Mouse (Mus musculus) urinary bladder, postnatal 25 days (tissue): ENCODE data around the gene Vmn2r92.
"Not testable (repeated sequence)": the region's sequence is repeated elsewhere in the genome, so short reads cannot be mapped to it uniquely, and the experiment has no call there.

Source experiments
- DNase-seq: peaks from one replicate; pipeline ENCODE4 v3.0.0; 2022; ENCODE audit warnings: low spot score

The Vmn2r92 gene

DNA sequence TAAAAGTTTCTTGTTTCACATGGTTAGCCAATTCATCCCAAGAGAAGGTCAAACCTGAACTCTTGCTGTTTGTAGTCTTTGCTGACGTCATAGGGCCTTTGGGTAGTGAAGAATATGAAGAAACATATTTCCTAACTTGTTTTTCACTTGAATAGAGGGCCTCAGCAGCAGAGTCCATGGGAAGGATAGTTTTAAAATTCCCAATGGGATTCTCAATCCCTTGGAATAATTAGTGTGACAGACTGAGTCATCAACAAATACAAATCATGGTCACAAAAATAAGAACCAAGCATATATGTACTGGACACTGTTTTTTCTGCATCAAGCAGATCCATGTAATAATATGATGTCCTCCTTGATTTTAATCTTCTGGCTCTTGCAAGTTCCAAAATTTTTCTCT, at the start of gene Vmn2r92:
Gene Vmn2r92 (plus strand): TSS at position 301 of the 400 bp plus-strand sequence.
- not testable (repeated sequence) for DNase-seq

DNA sequence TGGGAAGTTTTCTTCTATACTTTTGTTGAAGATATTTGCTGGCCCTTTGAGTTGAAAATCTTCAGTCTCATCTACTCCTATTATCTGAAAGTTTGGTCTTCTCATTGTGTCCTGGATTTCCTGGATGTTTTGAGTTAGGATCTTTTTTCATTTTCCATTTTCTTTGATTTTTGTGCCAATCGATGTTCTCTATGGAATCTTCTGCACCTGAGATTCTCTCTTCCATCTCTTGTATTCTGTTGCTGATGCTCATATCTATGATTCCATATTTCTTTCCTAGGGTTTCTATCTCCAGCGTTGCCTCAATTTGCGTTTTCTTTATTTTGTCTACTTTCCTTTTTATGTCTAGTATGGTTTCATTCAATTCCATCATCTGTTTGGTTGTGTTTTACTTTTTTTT, 49.4 kb upstream of the Vmn2r92 start:
- DNase-seq: not testable (repeated sequence)

DNA sequence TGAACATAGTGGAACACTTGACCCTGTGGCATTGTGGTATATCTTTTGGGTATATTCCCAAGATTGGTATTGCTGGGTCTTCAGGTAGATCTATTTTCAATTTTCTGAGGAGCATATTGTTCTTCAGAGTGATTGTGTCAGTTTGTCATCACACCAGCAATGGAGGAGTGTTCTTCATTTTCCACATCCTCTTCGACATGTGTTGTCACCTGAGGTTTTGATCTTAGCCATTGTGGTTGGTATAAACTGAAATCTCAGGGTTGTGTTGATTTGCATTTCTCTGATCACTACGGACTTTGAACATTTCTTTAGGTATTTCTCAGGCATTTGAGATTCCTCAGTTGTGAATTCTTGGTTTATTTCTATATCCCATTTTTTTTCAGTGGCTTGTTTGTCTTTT, 9.5 kb downstream of the Vmn2r92 start:
- DNase-seq: not testable (repeated sequence)

DNA sequence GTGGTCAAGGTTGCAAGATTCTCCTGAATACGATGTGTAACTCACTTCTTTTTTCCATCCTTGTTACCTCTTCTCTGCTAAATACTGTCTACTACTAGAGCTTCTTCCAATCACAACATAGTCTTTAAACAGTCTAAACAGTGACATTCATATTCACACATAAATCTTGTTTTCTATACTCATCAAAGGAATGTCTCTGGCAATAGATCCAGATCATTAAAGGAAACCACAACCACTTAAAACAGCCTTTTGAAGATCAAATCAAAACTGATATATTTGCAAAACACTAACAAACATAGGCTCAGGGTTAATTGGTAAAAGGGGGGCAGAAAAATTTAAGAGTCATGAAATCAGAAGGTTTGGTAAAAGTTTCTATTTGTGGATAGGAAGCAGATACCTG, 38.0 kb downstream of the Vmn2r92 start:
- no peak for DNase-seq

DNA sequence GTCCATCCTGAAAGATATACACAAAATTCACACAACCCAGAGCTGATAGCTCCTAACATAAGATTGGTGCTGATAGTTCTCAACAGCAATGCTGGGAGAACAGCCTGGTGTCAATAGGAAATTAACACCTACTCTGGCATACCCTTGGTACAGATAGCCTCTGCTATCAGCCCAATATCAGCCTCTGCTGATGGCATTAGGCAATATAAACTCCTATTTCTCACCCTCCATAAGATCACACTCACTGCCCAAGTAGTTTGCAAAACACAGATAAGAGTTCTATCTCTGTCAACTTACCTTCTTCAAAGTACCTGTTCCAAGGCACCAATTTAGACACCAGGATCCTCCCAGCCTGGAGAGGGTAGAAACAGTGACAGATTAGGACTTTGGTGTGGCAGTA, 69.6 kb downstream of the Vmn2r92 start:
- no peak for DNase-seq

DNA sequence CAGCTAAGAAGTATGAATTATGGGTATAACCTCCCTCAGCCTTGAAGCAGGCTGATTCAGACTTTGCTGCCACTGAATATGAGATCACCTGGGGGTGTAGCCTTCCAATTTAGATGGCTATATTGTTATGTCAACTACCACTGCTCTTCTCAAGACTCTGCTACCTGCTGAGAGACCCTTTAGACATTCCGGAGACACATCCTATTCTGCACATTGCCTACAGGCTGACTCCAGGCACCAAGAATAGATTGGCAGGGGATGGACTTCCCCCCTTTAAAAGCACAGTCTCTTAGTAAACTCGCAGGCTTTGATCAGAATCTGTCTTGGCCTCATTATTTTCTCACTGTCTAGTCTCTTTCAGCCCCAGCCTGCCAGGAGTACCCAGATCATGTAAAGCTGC, 80.3 kb downstream of the Vmn2r92 start:
- DNase-seq: no peak

DNA sequence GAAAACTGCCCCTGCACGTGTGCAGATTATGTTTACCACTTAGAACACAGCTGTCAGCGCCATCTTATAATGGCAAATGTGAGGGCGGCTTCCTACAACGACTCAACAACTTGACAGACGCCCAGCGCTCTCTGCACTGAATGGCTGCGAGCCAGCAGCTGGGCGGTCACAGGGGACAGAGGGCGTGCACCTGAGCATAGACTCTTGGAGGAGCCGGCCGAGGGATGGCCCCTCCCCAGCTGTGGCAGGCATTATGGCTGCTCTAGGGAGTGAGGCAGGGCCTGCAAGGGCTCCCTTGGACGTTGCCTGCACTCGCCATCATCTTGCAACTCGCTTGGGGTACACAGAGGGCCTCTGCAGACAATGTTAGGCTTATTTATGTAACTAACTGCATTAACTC, 85.2 kb downstream of the Vmn2r92 start:
- no peak for DNase-seq
